Mouse (Mus musculus) ES-Bruce4 (cell line): ENCODE measurements at regions not wholly inside any gene's neighbourhood (a gene's known extent, or its start where the extent isn't known, plus 50 kb on each side); places are given as distances from the start of the nearest gene placed in this dataset.

Source experiments
- CTCF ChIP-seq: IDR thresholded peaks from one replicate; pipeline ENCODE4 v1.8.1; 2011; ENCODE audit warnings: low read depth, low read length
- POLR2A ChIP-seq: IDR thresholded peaks from one replicate; pipeline ENCODE4 v1.8.1; 2011; ENCODE audit warnings: low read length; ENCODE audit not compliant: insufficient read depth

GRCm38 (mm10) chr4:10404438-10404837 lies 469.9 kb upstream of the 2610301B20Rik start:
- TF ChIP-seq CTCF (no peak), POLR2A (no peak)
